Mouse (Mus musculus) kidney, embryonic 14.5 days (tissue): ENCODE measurements around the gene Tyk2. TPM values are rescaled to one million over a fixed set of nuclear protein-coding genes. Genes with fewer than 3 reads are reported as not detected.
A peak's percentile ranks its signal among the peaks of the same experiment; 100 is the strongest.

Experiments
- ATAC-seq: fragments of 200-750 bp; cut with Nextera tagmentation; 2 replicates; pipeline ENCODE4 v1.8.0; 2017; ENCODE audit warnings: moderate number of reproducible peaks, mild to moderate bottlenecking, moderate TSS enrichment, moderate library complexity; ENCODE audit not compliant: low FRiP score, low TSS enrichment
- H3K27ac ChIP-seq: fragments of 300-500 bp; sonication (generic); 2 replicates; pipeline ENCODE4 v1.5.1; 2014; ENCODE audit warnings: low read depth, mild to moderate bottlenecking, low read length, moderate library complexity, mixed read lengths
- H3K27me3 ChIP-seq: fragments of 300-500 bp; sonication (generic); 2 replicates; pipeline ENCODE4 v1.6.1; 2014; ENCODE audit warnings: mild to moderate bottlenecking, low read length; ENCODE audit not compliant: control insufficient read depth, insufficient read depth
- H3K36me3 ChIP-seq: fragments of 300-500 bp; sonication (generic); 2 replicates; pipeline ENCODE4 v1.6.1; 2014; ENCODE audit warnings: low read length, mixed read lengths; ENCODE audit not compliant: control insufficient read depth, insufficient read depth
- H3K4me1 ChIP-seq: fragments of 300-500 bp; sonication (generic); 2 replicates; pipeline ENCODE4 v1.6.1; 2014; ENCODE audit warnings: low read length, mixed read lengths; ENCODE audit not compliant: control insufficient read depth, insufficient read depth
- H3K4me2 ChIP-seq: fragments of 300-500 bp; sonication (generic); replicated peaks from 2 replicates; pipeline ENCODE4 v1.6.1; 2014; ENCODE audit warnings: low read depth, mild to moderate bottlenecking, low read length
- H3K4me3 ChIP-seq: fragments of 300-500 bp; sonication (generic); 2 replicates; pipeline ENCODE4 v1.5.1; 2014; ENCODE audit warnings: mild to moderate bottlenecking, low read length
- H3K9ac ChIP-seq: fragments of 300-500 bp; sonication (generic); 2 replicates; pipeline ENCODE4 v1.6.1; 2014; ENCODE audit warnings: low read depth, mild to moderate bottlenecking, low read length, moderate library complexity
- H3K9me3 ChIP-seq: fragments of 300-500 bp; sonication (generic); 2 replicates; pipeline ENCODE4 v1.6.1; 2016; ENCODE audit warnings: low read length; ENCODE audit not compliant: control insufficient read depth
- WGBS: fragments of 180-500 bp; shearing (Covaris S2); extraction: QIAGEN DNeasy Blood & Tissue Kit; methylation state at CpG from one replicate; pipeline ENCODE4 v1.1.7; 2014; 5-methylcytosine and 5-hydroxymethylcytosine counted together
- polyA plus RNA-seq: library from polyadenylated mRNA; unstranded; fragments of >200 nt; fragmentation: Nextera tagmentation; extraction: Ambion mirVana; gene quantifications from 2 replicates; pipeline ENCODE4 v1.2.1, GENCODE M21; 2014

Gene Tyk2
- polyA plus RNA-seq, 1 experiment from 2014 or later, result 8.7 TPM

- peaks cover 43% of the 10 kb centered on the region for H3K4me1 ChIP-seq
- no peaks in the 10 kb centered on the region for H3K36me3 ChIP-seq
- WGBS, result 1% methylated on average over 37 of the region's 47 CpGs
- peak overlapping the region; percentile 53 for H3K9ac ChIP-seq
- no peaks in the 10 kb centered on the region for H3K9me3 ChIP-seq
- H3K27ac ChIP-seq, result no peak overlapping the region
- peak overlapping the region; percentile 89 for H3K4me2 ChIP-seq
- ATAC-seq, result no peak; the same call in 1 of the 2 replicates
- H3K27me3 ChIP-seq, result peaks cover 39% of the 10 kb centered on the region
- peak overlapping the region; percentile 54 for H3K4me3 ChIP-seq
These were observed 35.0 kb upstream of the Tyk2 start for GRCm38 (mm10) chr9:21165952-21166451.

- H3K4me2 ChIP-seq, result peak within 1 kb of the TSS; percentile 89
- no peaks in the 10 kb centered on the region for H3K9me3 ChIP-seq
- H3K27me3 ChIP-seq, result peaks cover 39% of the 10 kb centered on the region
- no peaks in the 10 kb centered on the region for H3K36me3 ChIP-seq
- H3K9ac ChIP-seq, result peak within 1 kb of the TSS; percentile 53
- H3K4me1 ChIP-seq, result peaks cover 43% of the 10 kb centered on the region
- under 1% methylated on average over 68 of the region's 86 CpGs for WGBS
- H3K4me3 ChIP-seq, result peak within 1 kb of the TSS; percentile 54
- ATAC-seq, result no peak
- no peak within 1 kb of the TSS for H3K27ac ChIP-seq
These were observed 34.3 kb upstream of the Tyk2 start, which contains the start of gene Pde4a for GRCm38 (mm10) chr9:21165041-21165951. Pde4a (plus strand) TSS chr9:21165714.

GRCm38 (mm10) chr9:21164072-21164471, 33.0 kb upstream of the Tyk2 start:
- WGBS, result under 1% methylated on average over 24 of the region's 26 CpGs
- Histone ChIP-seq H3K4me1 (peaks cover 41% of the 10 kb centered on the region), H3K9me3 (no peaks in the 10 kb centered on the region), H3K27ac (no peak overlapping the region), H3K9ac (0 out of 2 replicates have a peak overlapping the region, but pooled peaks have one; percentile 12), H3K4me3 (peak overlapping the region; percentile 18), H3K4me2 (peak overlapping the region; percentile 39), H3K36me3 (no peaks in the 10 kb centered on the region), H3K27me3 (peaks cover 39% of the 10 kb centered on the region)
- no peak for ATAC-seq

GRCm38 (mm10) chr9:21163086-21164050, 32.3 kb upstream of the Tyk2 start:
- WGBS, result 35% methylated on average over 11 of the region's 11 CpGs
- Histone ChIP-seq H3K4me3 (peak overlapping the region; percentile 18; the same call in 1 of the 2 replicates), H3K4me1 (peaks cover 34% of the 10 kb centered on the region), H3K27ac (no peak overlapping the region), H3K9ac (no peak overlapping the region), H3K36me3 (no peaks in the 10 kb centered on the region), H3K9me3 (no peaks in the 10 kb centered on the region), H3K27me3 (peaks cover 39% of the 10 kb centered on the region), H3K4me2 (no peak overlapping the region; the same call in 1 of the 2 replicates)
- no peak for ATAC-seq

GRCm38 (mm10) chr9:21161209-21161909, 30.3 kb upstream of the Tyk2 start:
- Histone ChIP-seq H3K9ac (peak overlapping the region; percentile 80), H3K9me3 (no peaks in the 10 kb centered on the region), H3K4me2 (peak overlapping the region; percentile 77), H3K27me3 (peaks cover 33% of the 10 kb centered on the region), H3K27ac (no peak overlapping the region), H3K4me3 (peak overlapping the region; percentile 57), H3K4me1 (peaks cover 22% of the 10 kb centered on the region), H3K36me3 (no peaks in the 10 kb centered on the region)
- under 1% methylated on average over 52 of the region's 52 CpGs for WGBS
- peak; percentile 44 for ATAC-seq

- Histone ChIP-seq H3K36me3 (no peaks in the 10 kb centered on the region), H3K9me3 (no peaks in the 10 kb centered on the region), H3K4me3 (no peak overlapping the region), H3K27ac (no peak overlapping the region), H3K27me3 (no peaks in the 10 kb centered on the region), H3K9ac (no peak overlapping the region), H3K4me2 (no peak overlapping the region), H3K4me1 (peaks cover 20% of the 10 kb centered on the region)
- 90% methylated on average over 3 of the region's 3 CpGs for WGBS
- ATAC-seq, result no peak
These were observed 23.7 kb upstream of the Tyk2 start for GRCm38 (mm10) chr9:21154787-21155186.

GRCm38 (mm10) chr9:21153833-21154232, 22.8 kb upstream of the Tyk2 start:
- 0 out of 2 replicates have a peak overlapping the region, but pooled peaks have one; percentile 51 for H3K27ac ChIP-seq
- 6% methylated on average over 5 of the region's 5 CpGs for WGBS

GRCm38 (mm10) chr9:21153331-21153730, 22.3 kb upstream of the Tyk2 start:
- no peaks in the 10 kb centered on the region for H3K27me3 ChIP-seq
- H3K4me1 ChIP-seq, result peaks cover 28% of the 10 kb centered on the region
- peak overlapping the region; percentile 83 for H3K4me2 ChIP-seq
- H3K36me3 ChIP-seq, result no peaks in the 10 kb centered on the region
- peak; percentile 13; the same call in 1 of the 2 replicates for ATAC-seq
- H3K9ac ChIP-seq, result peak overlapping the region; percentile 51; the same call in 1 of the 2 replicates
- peak overlapping the region; percentile 32 for H3K4me3 ChIP-seq
- WGBS, result 3% methylated on average over 12 of the region's 12 CpGs
- no peaks in the 10 kb centered on the region for H3K9me3 ChIP-seq
- H3K27ac ChIP-seq, result no peak overlapping the region

More at GRCm38 (mm10) chr9:21153833-21154232, 22.8 kb upstream of the Tyk2 start:
- Histone ChIP-seq H3K9ac (peak overlapping the region; percentile 51), H3K36me3 (no peaks in the 10 kb centered on the region), H3K4me1 (peaks cover 23% of the 10 kb centered on the region), H3K27me3 (no peaks in the 10 kb centered on the region), H3K9me3 (no peaks in the 10 kb centered on the region), H3K4me3 (peak overlapping the region; percentile 32), H3K4me2 (peak overlapping the region; percentile 83)
- no peak; the same call in 1 of the 2 replicates for ATAC-seq
